Mouse (Mus musculus) neural tube, embryonic 10.5 days (tissue): Measurements from ENCODE around the gene Suclg2.

ENCODE experiments used
- DNase-seq: peaks from one replicate; pipeline ENCODE4 v3.0.0-alpha.2; 2017; ENCODE audit warnings: low spot score; ENCODE audit errors: extremely low spot score

Gene Suclg2

GRCm38 (mm10) chr6:95700191-95700590 is 18.4 kb downstream of the Suclg2 start:
- DNase-seq, result no peak

- no peak for DNase-seq
Measured at GRCm38 (mm10) chr6:95699326-95699725, 19.3 kb downstream of the Suclg2 start.

- DNase-seq, result peak; percentile 30
Measured at GRCm38 (mm10) chr6:95698536-95699162, 20.0 kb downstream of the Suclg2 start.

- DNase-seq, result no peak
Measured at GRCm38 (mm10) chr6:95694910-95695309, 23.7 kb downstream of the Suclg2 start.

- no peak for DNase-seq
Measured at GRCm38 (mm10) chr6:95685242-95685641, 33.4 kb downstream of the Suclg2 start.

DNA sequence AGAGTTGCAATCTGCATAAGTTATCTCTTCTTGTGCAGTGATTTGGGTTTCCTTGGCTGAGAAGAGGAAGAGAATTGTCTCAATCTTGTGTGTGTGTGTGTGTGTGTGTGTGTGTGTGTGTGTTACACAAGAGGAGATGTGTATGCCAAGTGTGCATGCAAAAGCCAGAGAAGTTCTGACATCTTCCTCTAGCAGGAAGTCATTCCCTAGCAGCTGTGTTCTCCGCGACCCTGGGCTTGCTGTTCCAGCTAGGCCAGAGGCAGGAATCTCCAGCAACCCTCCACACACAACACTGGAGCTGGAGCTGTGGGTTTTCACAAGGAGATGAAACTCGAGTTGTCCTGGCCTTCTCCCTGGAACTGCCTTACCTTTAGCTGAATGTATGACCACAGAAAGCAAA is 38.9 kb downstream of the Suclg2 start:
- no peak for DNase-seq

- no peak for DNase-seq
Measured at GRCm38 (mm10) chr6:95679261-95679660, 39.3 kb downstream of the Suclg2 start.

GRCm38 (mm10) chr6:95676951-95677350 is 41.6 kb downstream of the Suclg2 start:
- DNase-seq, result no peak

GRCm38 (mm10) chr6:95676439-95676838 is 42.2 kb downstream of the Suclg2 start:
- DNase-seq, result no peak

- no peak for DNase-seq
Measured at GRCm38 (mm10) chr6:95675059-95675705, 43.4 kb downstream of the Suclg2 start.

DNA sequence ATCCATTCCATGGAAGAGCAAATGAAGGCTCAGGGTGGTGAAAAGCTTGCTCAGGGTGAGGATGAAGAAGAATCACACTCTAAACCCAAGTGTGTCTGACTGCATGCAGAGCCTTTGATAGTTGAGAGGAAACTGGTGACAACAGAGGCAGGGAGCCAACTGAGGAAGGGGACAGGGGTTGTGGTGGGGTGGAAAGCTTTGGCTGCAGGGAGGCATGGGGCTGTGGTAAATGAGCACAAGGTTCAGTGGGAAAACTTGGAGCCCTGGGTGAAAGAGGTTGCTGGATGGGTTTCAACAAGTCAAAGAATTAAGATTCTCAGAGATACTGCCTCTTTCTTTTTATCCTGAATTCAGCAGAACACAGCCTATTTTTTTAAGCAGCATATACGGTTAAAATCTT is 43.9 kb downstream of the Suclg2 start:
- no peak for DNase-seq

DNA sequence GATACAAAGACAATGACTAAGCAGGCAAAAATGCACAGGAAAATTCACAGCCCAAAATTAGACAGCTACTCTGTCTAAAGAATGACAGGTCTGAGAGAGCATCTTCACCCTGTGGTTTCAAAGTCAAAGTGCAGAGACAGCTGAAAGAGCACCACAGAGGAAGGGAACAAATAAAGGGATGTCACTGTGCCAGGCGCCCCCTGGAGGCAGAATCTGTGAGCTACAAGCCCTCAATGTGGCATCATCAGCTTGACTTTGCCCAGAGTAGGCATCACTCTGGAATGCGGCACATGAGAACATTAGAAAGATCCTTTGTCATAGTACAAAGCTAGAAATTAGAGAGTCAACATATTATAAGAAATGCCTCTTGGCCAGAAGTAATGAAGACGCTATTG is 49.3 kb downstream of the Suclg2 start:
- peak; percentile 48 for DNase-seq

GRCm38 (mm10) chr6:95668629-95669334 is 49.8 kb downstream of the Suclg2 start:
- no peak for DNase-seq

DNA sequence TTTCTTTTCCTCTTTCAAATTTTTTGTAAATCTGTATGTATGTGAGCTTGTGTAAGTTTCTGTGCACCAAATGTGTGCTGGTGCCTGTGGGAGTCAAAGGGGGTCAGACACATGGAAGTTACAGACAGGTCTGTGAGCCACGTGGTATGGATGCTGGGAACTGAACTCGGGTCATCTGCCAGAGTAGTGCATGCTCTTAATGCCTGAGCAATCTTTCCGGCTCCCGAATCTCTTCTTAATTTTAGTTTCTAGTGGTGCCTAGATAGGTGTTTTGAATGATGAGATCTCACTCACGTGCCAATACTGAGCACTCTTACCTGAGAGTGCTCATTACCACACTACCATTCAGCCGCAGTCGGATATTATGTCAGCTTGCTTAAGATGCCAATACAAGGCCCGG is 60.9 kb downstream of the Suclg2 start:
- no peak for DNase-seq

- no peak for DNase-seq
Measured at GRCm38 (mm10) chr6:95653662-95654061, 64.9 kb downstream of the Suclg2 start.

DNA sequence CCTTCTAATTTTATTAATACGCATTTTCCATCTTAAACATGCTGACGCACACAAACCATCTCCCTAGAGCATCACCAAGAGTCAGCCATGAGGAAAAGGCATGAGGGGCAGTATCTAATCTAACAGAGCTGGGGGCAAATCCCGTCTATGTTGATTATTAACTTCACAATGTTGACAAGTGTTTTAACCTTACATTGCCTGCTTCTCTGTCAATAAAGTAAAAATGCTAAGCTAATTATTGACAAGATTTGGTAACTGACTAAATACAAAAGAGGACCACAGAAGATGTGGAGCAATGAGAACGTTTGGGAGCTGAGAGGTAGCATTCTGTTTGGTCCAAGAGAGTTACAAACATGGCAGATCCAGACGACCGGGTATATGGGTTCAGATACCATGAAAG is 65.8 kb downstream of the Suclg2 start:
- no peak for DNase-seq

- DNase-seq, result no peak
Measured at GRCm38 (mm10) chr6:95651391-95651876, 67.2 kb downstream of the Suclg2 start.

GRCm38 (mm10) chr6:95650082-95650722 is 68.4 kb downstream of the Suclg2 start:
- peak; percentile 17 for DNase-seq

DNA sequence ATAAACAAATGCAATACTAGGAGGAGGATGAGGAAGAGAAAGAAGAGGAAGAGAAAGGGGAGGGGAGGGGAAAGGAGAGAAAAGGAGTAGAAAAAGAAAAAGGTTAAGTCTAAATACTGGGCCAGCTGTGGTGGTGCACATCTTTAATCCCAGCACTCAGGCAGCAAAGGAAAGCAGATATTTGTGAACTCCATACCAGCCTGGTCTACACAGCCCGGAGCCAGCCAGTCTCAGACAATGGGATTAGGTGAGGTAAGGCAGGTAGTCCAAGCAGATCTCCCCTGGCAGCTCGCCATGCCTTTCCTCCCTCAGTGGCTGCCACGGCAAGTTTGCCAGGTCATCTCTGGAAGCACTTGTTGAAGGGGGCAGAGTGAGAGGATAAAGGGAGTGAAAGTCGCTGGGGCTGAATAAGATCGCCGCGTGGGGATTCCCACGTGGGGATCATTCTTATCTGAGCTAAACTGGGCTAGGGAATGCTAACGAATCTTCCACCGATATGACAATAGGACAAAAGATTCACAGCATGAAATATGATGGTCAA is 69.4 kb downstream of the Suclg2 start:
- DNase-seq, result no peak

DNA sequence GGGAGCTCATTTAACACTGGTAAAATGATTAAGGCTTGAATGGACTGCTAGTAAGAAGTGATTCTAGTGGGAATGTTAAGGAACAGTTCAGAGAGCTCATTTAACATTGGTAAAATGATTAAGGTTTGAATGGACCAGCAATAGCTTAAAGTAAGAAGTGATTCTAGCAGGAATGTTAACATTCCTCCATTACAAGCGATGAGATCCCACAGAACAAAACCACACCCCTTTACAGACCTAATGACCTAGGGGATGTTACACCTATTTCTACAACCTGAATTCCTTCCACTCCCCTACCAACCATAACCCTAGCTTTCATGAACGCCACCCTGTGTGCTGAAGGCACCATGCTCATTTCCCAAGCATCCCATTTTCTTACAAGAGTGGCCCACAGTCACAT is 81.2 kb downstream of the Suclg2 start:
- DNase-seq, result no peak

DNA sequence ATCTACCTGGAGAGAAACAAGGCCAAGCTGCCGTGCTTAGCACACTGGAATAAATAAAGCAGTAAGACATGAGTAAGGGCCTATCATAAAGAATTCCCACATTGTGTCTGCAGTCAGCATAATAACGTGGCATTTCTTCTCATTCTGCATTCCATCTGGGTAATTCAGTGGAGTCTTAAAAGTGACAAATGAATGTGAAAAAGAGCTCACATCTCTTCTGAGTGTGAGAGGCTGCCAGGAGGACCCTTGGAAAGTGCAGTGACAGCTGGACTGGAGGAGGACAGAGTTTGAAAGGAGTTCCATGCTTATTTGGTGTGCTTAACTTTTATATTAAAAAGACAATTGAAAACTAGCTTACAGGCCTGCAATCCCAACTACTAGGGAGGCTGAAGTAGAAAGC is 83.2 kb downstream of the Suclg2 start:
- no peak for DNase-seq

DNA sequence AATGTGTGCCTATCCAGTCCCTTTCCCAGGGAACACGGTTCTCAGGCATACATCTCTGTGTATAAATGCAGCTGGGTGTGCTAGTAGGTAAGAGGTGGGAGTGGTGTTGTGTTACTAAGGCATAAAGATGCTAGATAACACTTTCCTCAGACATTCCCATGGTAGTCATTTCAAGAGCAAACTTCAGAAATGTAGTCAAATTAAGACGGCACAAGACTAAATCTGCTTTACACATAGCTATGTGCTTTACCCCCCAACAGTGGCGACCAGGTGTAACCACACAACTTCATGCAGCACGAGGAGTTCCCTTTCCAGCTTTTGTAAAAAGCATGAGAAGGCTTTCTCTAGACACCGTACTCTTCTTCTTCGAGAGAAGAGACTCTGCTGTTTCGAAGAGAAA is 89.5 kb downstream of the Suclg2 start:
- no peak for DNase-seq
